Mouse (Mus musculus): ENCODE measurements at regions not wholly inside any gene's neighbourhood (a gene's known extent, or its start where the extent isn't known, plus 50 kb on each side); places are given as distances from the start of the nearest gene placed in this dataset.
"Not testable (repeated sequence)": the region's sequence is repeated elsewhere in the genome, so short reads cannot be mapped to it uniquely, and the experiment has no call there.

GRCm38 (mm10) chr11:45404377-45405029, 447.3 kb upstream of the Clint1 start:
- no peak for DNase-seq (ENCODE audit: low spot score in 2 of 2)

GRCm38 (mm10) chr11:45424066-45424465, 427.8 kb upstream of the Clint1 start:
- not testable (repeated sequence) for DNase-seq (ENCODE audit: low spot score in 2 of 2)

GRCm38 (mm10) chr11:45440937-45441720, 410.7 kb upstream of the Clint1 start:
- no peak for DNase-seq (ENCODE audit: low spot score in 2 of 2)

- DNase-seq (ENCODE audit: low spot score in 2 of 2), result no peak
These were observed 405.3 kb upstream of the Clint1 start for GRCm38 (mm10) chr11:45446512-45446911.

GRCm38 (mm10) chr11:45454234-45454633, 397.6 kb upstream of the Clint1 start:
- DNase-seq (ENCODE audit: low spot score in 2 of 2), result no peak

- no peak for DNase-seq (ENCODE audit: low spot score in 2 of 2)
These were observed 396.9 kb upstream of the Clint1 start for GRCm38 (mm10) chr11:45454933-45455332.

GRCm38 (mm10) chr11:45456724-45457123, 395.1 kb upstream of the Clint1 start:
- DNase-seq (ENCODE audit: low spot score in 2 of 2), result no peak

GRCm38 (mm10) chr11:45457597-45457996, 394.3 kb upstream of the Clint1 start:
- DNase-seq (ENCODE audit: low spot score in 2 of 2), result no peak

- no peak for DNase-seq (ENCODE audit: low spot score in 2 of 2)
These were observed 391.7 kb upstream of the Clint1 start for GRCm38 (mm10) chr11:45460000-45460792.

- no peak for DNase-seq (ENCODE audit: low spot score in 2 of 2)
These were observed 387.4 kb upstream of the Clint1 start for GRCm38 (mm10) chr11:45464501-45464900.

GRCm38 (mm10) chr11:45466350-45466749, 385.5 kb upstream of the Clint1 start:
- DNase-seq (ENCODE audit: low spot score in 2 of 2), result no peak

GRCm38 (mm10) chr11:45472171-45472570, 379.7 kb upstream of the Clint1 start:
- no peak for DNase-seq (ENCODE audit: low spot score in 2 of 2)

GRCm38 (mm10) chr11:45476917-45477316, 374.9 kb upstream of the Clint1 start:
- DNase-seq (ENCODE audit: low spot score in 2 of 2), result no peak

GRCm38 (mm10) chr11:45485950-45486349, 365.9 kb upstream of the Clint1 start:
- no peak for DNase-seq (ENCODE audit: low spot score in 2 of 2)

- DNase-seq (ENCODE audit: low spot score in 2 of 2), result no peak
These were observed 360.6 kb upstream of the Clint1 start for GRCm38 (mm10) chr11:45491021-45491967.

GRCm38 (mm10) chr11:45495246-45495645, 356.6 kb upstream of the Clint1 start:
- no peak for DNase-seq (ENCODE audit: low spot score in 2 of 2)

- no peak for DNase-seq (ENCODE audit: low spot score in 2 of 2)
These were observed 343.3 kb upstream of the Clint1 start for GRCm38 (mm10) chr11:45508566-45508965.

GRCm38 (mm10) chr11:45509278-45509677, 342.6 kb upstream of the Clint1 start:
- no peak for DNase-seq (ENCODE audit: low spot score in 2 of 2)

- no peak for DNase-seq (ENCODE audit: low spot score in 2 of 2)
These were observed 337.2 kb upstream of the Clint1 start for GRCm38 (mm10) chr11:45514415-45515271.

GRCm38 (mm10) chr11:45524720-45525119, 327.1 kb upstream of the Clint1 start:
- DNase-seq (ENCODE audit: low spot score in 2 of 2), result no peak

All from adrenal gland, postnatal 4 days (tissue).